24 mouse cellular contexts compared by ENCODE assay signal in the genomic region with DNA sequence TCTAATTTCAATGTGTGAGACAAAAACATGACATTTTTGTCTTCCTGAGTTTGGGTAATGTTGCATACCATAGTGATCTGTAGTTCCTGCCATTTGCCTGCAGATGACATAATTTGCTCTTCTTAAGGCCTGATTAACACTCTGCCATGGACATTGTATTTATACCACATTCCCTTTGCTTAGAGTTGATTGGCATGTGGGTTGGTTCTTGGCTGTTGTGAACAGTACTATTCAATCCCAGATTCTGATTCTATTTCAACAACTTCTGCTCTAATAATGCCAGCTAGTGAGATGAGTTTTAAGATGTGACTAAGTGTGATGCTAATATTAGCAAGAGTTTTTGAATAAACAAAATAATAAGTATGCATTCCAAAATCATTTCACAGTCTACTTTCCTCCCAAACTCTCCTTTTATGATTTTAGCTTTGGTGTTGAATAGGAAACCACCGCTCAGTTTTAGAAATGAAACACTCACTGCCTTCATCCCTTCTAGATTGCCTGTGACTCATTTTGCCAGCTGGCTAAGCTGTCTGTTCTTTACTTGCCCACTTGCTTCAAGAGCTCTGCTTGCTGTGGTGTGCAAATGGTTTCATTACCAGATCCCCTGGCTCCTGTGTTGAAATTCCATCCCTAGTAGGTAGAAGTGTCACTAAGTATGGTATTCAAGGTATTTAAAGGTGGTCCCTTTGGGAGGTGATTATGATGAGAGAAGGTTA. TPM values are rescaled to one million over a fixed set of nuclear protein-coding genes. Genes with fewer than 3 reads are reported as not detected.
DNase-seq lines count a peak whose midpoint lies in the region; ATAC-seq and TF ChIP-seq lines count a peak whose summit lies in the region.
"Had no signal": no experiment of that assay in that cellular context is flagged by ENCODE, and none has a peak within 500 bp of the region (broad histone marks: within the 10 kb centered on the region; RNA-seq: fewer than 3 reads in every experiment).

No protein-coding gene starts in this region.

- H3K79me2 ChIP-seq in myocyte (ENCODE audit: control insufficient read depth, insufficient read depth), result no peaks in the 10 kb centered on the region

- H3K27ac ChIP-seq in midbrain, postnatal 0 days (ENCODE audit: low read depth, low read length), result no peak overlapping the region
- H3K27ac ChIP-seq in hindbrain, embryonic 10.5 days, result no peak overlapping the region
- H3K27ac ChIP-seq: heart, embryonic 15.5 days; limb, embryonic 13.5 days; liver, embryonic 14.5 days had no signal

- no peaks in the 10 kb centered on the region for H3K9me3 ChIP-seq in midbrain, postnatal 0 days (ENCODE audit: low read length)
- no peaks in the 10 kb centered on the region for H3K9me3 ChIP-seq in hindbrain, embryonic 10.5 days
- H3K9me3 ChIP-seq: heart, embryonic 15.5 days; limb, embryonic 13.5 days had no signal

- no peak for TF ChIP-seq CTCF in midbrain, postnatal 0 days (IDR thresholded peaks at IDR 0.05)

- H3K4me1 ChIP-seq in midbrain, postnatal 0 days (ENCODE audit: insufficient read depth, low read length), result no peaks in the 10 kb centered on the region
- H3K4me1 ChIP-seq in hindbrain, embryonic 10.5 days (replicated peaks), result no peaks in the 10 kb centered on the region
- H3K4me1 ChIP-seq: heart, embryonic 15.5 days; limb, embryonic 13.5 days had no signal

- DNase-seq in left cerebral cortex, adult 11 months (ENCODE audit: low spot score), result peak; percentile 13
- DNase-seq in left cerebral cortex, postnatal 4 days, result no peak
- DNase-seq in brain, adult 2 months (ENCODE audit: low read depth, low spot score), result peak; percentile 90
- peak; percentile 84 for DNase-seq in layer of hippocampus, adult 9-11 months
- DNase-seq in midbrain, postnatal 0 days (ENCODE audit: low spot score), result no peak
- no peak for DNase-seq in hindbrain, embryonic 10.5 days (ENCODE audit: low spot score)
- DNase-seq in gastrocnemius, postnatal 25 days, result no peak
- DNase-seq: adrenal gland, postnatal 10 days; cerebellum, adult 8-10 months; kidney, adult 9 months; kidney, postnatal 36 days; midbrain, embryonic 14.5 days had no signal

- H3ac ChIP-seq in myocyte (ENCODE audit: control insufficient read depth, insufficient read length), result no peak overlapping the region

- no peaks in the 10 kb centered on the region for H3K27me3 ChIP-seq in myocyte (ENCODE audit: control insufficient read depth, insufficient read depth, insufficient read length)
- no peaks in the 10 kb centered on the region for H3K27me3 ChIP-seq in midbrain, postnatal 0 days (ENCODE audit: insufficient read depth, low read length)
- H3K27me3 ChIP-seq in hindbrain, embryonic 10.5 days (ENCODE audit: insufficient read depth, poor library complexity, severe bottlenecking), result no peaks in the 10 kb centered on the region
- H3K27me3 ChIP-seq: CH12.LX; heart, embryonic 15.5 days; limb, embryonic 13.5 days had no signal

- intact Hi-C loops in left cerebral cortex, postnatal 4 days (cut with DNase I), result no loop called here

- no peak overlapping the region for H3K9ac ChIP-seq in midbrain, postnatal 0 days (replicated peaks; ENCODE audit: low read length, poor library complexity, severe bottlenecking)
- H3K9ac ChIP-seq: heart, embryonic 15.5 days; limb, embryonic 13.5 days; liver, embryonic 14.5 days had no signal

- H3K4me2 ChIP-seq in myocyte (ENCODE audit: low read depth), result peak overlapping the region; percentile 7
- H3K4me2 ChIP-seq in midbrain, postnatal 0 days (ENCODE audit: low read depth, low read length, poor library complexity, severe bottlenecking), result no peak overlapping the region
- H3K4me2 ChIP-seq: heart, embryonic 15.5 days; limb, embryonic 13.5 days had no signal

- ATAC-seq in midbrain, postnatal 0 days (ENCODE audit: low FRiP score), result no peak

- WGBS in midbrain, postnatal 0 days, result 95% methylated on average over 1 of the region's 1 CpGs
- WGBS in hindbrain, embryonic 10.5 days, result 96% methylated on average over 1 of the region's 1 CpGs

- no peak overlapping the region for H3K4me3 ChIP-seq in myocyte
- H3K4me3 ChIP-seq in midbrain, postnatal 0 days (ENCODE audit: low read depth, low read length), result no peak overlapping the region
- no peak overlapping the region for H3K4me3 ChIP-seq in hindbrain, embryonic 10.5 days
- H3K4me3 ChIP-seq: erythroblast, embryonic 14.5 days; heart, embryonic 15.5 days; limb, embryonic 13.5 days had no signal

- H3K36me3 ChIP-seq in myocyte (ENCODE audit: control insufficient read depth, insufficient read depth), result no peaks in the 10 kb centered on the region
- no peaks in the 10 kb centered on the region for H3K36me3 ChIP-seq in midbrain, postnatal 0 days (ENCODE audit: insufficient read depth, low read length)
- H3K36me3 ChIP-seq in hindbrain, embryonic 10.5 days, result no peaks in the 10 kb centered on the region
- H3K36me3 ChIP-seq: heart, embryonic 15.5 days; limb, embryonic 13.5 days had no signal

- TF ChIP-seq POLR2A in myocyte (IDR thresholded peaks at IDR 0.05; ENCODE audit: insufficient read length, low read depth), result no peak

TF ChIP-seq in myocyte, 11 proteins besides CTCF, POLR2A, EP300 and RAD21:
- peak in 2 of 3 experiments; percentile 30 to 62 for TF ChIP-seq MYOD1 (IDR thresholded peaks at IDR 0.05; ENCODE audit: control insufficient read depth in 1 of 3, insufficient read length in 2 of 3, low read depth in 2 of 3)
- no peak for TF ChIP-seq TCF12 (IDR thresholded peaks at IDR 0.05; ENCODE audit: insufficient read depth, poor library complexity, severe bottlenecking)
- no peak for TF ChIP-seq MAX (IDR thresholded peaks at IDR 0.05; ENCODE audit: low read depth)
- no peak for TF ChIP-seq REST (IDR thresholded peaks at IDR 0.05; ENCODE audit: insufficient read depth, insufficient read length)
- TF ChIP-seq POLR2AphosphoS2 (IDR thresholded peaks at IDR 0.05; ENCODE audit: insufficient read length, low read depth), result no peak
- TF ChIP-seq USF1 (IDR thresholded peaks at IDR 0.05; ENCODE audit: low read depth), result no peak
- no peak for TF ChIP-seq SRF (IDR thresholded peaks at IDR 0.05; ENCODE audit: control insufficient read depth, insufficient read length, low read depth)

RNA-seq across cellular contexts. Expression of gene Tas2r119, which starts 3.1 kb away (rescaled TPM):
- not detected for total RNA-seq in left cerebral cortex, postnatal 4 days (2021)
- polyA plus RNA-seq in myocyte (2012; fragmentation: generic; extraction: Trizol), result not detected
- not detected in 2 replicates for total RNA-seq in midbrain, postnatal 0 days (2014; rRNA removed)
- polyA plus RNA-seq in midbrain, postnatal 0 days (2015; fragmentation: Nextera tagmentation; extraction: Ambion mirVana), result not detected in 2 replicates
- not detected in 2 replicates for polyA plus RNA-seq in hindbrain, embryonic 10.5 days (2016; fragmentation: Nextera tagmentation; extraction: Ambion mirVana)
- not detected for total RNA-seq in gastrocnemius, postnatal 25 days (2021)
- total RNA-seq: adrenal gland, postnatal 10 days; CH12.LX; common myeloid progenitor, adult 5-6 weeks; granulocyte monocyte progenitor cell, adult 5-6 weeks; megakaryocyte progenitor cell, adult 5-6 weeks had no signal
- polyA plus RNA-seq: embryonic facial prominence, embryonic 11.5 days; erythroblast, embryonic 14.5 days; heart, embryonic 15.5 days; hindbrain, embryonic 11.5 days; limb, embryonic 13.5 days; liver, embryonic 14.5 days; lung, embryonic 16.5 days; midbrain, embryonic 14.5 days had no signal

Comparison
In these comparisons a context has a peak if more than half of its experiments do, and no peak if none do; other contexts are left out.
1. DNase-seq: peak in left cerebral cortex, adult 11 months (single experiment), brain, adult 2 months (single experiment) and layer of hippocampus, adult 9-11 months (single experiment); none in left cerebral cortex, postnatal 4 days (single experiment), midbrain, postnatal 0 days (single experiment), hindbrain, embryonic 10.5 days (single experiment) and gastrocnemius, postnatal 25 days (single experiment).